Mouse (Mus musculus): Measurements from ENCODE around the gene Pknox2.

The Pknox2 gene

DNA sequence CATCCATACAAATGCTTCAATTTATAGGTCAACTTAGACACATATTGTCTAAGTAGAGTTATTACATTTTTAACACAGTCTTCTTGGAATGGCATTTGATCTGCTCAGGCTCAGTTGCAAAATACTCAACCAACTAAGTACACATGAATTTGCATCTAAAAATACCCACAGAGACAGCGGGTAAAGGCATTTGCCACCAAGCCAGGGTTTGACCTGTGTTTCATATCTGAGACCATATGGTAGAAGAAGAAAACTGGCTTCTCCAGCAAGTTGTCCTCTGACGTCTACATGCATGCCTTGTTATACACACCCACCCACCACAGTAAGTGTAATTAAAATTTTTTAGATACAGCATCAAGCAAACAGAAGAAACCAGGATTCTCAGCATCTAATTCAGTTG lies 273.4 kb downstream of the Pknox2 start:
- no peak for DNase-seq

DNA sequence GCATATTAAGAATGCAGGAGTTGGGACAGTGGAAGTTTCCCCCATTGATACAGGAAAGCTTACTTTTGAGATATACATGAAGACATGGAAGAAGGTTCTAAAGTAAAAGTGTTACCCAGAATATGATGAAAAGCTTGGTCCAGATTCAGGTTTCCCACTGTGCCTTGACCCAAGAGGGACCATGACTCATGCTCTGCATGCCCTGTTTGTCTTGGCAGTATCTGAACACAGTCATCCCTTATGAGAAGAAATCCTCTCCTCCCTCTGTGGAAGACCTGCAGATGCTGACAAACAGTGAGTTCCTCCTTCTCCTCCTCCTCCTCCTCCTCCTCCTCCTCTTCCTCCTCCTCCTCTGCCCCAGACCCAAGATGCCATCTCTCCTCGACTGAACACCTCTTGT lies 276.9 kb downstream of the Pknox2 start:
- DNase-seq, result no peak

- DNase-seq, result no peak
Measured at GRCm38 (mm10) chr9:36868662-36869061, 278.5 kb downstream of the Pknox2 start.

DNA sequence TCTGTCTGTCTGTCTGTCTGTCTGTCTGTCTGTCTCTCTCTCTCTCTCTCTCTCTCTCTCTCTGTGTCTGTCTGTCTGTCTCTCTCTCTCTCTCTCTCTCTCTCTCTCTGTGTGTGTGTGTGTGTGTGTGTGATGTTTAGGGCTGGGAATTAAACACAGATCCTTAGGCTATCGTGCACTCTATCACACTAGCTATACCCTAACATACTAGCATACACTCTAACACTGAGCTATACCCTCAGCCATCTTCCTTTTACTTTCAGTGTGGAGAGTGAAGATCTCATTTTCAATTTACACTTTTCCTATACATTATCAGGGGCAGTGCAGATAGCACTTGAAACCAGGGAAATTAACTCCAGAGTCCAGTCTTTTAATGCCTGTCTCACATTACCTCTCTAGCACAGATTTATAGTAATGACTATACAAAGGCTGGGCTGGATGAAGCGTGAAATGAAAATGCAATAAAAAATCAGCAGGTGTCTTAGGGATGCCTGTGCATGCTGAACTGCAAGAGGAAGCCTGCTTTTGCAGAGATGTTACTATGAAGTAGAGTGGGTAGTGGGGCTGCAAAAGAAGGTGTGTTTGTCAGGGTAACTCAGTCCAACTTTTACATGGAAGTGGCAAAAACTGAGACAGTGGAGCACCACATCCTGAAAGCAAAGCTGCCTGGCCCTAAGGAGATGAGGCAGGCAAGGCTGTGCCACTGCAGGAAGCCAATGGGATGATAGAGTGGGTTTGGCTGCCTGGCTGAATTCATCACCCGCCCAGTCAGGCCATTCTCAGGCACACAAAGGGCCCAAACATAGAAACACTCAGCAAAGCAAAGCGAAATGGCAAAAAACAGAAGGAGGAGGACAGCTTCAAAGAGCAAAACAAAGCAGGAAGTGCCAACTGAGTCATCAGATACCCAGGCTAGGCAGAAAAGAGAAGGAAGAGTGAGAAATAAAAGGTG lies 282.1 kb downstream of the Pknox2 start:
- no peak for DNase-seq

DNA sequence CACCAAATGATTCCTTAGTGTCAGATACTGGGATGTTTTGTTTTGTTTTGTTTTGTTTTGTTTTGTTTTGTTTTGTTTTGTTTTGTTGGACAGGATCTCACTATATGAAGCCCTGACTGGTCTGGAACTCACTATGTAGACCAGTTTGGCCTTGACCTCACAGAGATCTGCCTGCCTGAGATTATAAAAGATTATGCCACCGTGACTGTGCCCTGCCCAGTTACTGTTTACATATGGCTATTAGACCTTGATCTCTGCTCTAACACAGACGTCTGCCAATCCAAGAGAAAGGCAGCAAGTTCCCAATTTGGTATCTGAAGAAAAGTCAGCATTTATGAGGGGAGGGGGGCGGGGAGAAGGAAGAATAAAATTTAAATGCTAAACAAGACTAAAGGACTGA lies 283.5 kb downstream of the Pknox2 start:
- no peak for DNase-seq

DNA sequence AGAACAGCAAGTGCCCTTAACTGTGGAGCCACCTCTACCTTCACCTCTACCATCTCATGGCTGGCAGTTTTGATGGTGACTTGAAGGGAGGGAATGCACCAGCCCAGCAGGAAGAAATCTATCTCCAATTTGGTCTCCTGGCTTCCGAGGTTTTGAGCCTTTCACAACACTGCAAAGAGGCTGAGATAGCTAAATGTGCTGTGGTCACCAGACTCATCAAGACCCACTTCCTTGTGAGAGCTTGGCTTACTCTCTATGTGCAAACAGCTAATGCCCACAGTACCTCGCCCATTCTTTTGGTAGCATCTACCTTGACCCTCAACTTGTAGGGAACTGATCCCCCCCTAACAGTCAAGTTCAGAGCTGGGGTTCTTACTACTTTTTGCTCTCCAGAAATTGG lies 284.6 kb downstream of the Pknox2 start:
- DNase-seq, result no peak

- DNase-seq, result no peak
Measured at GRCm38 (mm10) chr9:36858677-36859076, 288.5 kb downstream of the Pknox2 start.

DNA sequence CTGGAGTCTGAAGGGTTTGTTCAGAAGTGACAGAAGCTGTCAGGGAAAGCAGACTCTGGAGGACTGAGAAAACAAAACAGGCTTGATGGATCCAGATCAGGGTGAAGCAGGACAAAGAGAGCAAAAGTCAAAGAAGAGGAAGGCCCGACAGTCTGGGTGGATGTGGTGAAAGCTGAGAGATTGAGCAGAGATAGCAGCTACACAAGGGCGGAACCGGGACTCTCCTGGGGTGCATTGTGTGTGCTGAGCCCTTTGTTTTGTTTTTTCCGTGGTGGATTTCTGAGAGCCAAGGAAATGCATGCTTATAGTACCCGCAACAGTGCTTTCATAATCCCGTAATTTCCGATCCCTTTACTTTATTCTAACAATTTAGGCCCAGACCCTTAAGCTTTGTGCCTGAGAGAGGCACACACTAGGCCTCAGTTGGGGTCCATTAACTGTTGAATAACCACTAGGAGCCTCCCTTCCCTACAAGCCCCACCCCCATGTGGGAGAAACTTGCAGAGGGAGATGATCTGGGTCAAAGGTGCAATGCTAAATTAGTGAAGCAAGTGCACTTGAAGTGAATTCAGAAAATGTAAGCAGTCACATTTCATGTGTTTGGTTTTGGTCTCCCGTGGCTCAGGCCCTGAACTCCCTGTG lies 289.6 kb downstream of the Pknox2 start:
- DNase-seq, result no peak

DNA sequence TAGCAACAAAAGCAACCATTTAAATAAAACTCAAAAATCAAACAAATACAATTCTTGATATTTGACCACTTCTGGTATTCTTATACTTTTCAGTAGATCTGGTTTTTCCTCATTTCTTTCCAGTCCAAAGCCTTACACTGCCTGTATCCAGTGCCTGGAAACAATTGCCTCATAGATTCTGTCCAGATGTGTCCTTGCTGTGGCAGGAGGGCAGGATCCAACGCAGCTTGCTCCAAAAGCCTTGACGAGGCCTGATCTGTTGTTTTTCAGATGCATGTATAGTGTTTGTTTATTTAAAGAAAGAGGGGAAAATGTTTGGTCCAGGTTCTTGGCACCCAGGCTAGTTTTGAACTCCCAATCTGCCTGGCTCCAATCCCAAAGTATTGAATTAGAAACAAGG lies 290.9 kb downstream of the Pknox2 start:
- DNase-seq, result no peak

- DNase-seq, result no peak
Measured at GRCm38 (mm10) chr9:36852175-36852574, 295.0 kb downstream of the Pknox2 start.

DNA sequence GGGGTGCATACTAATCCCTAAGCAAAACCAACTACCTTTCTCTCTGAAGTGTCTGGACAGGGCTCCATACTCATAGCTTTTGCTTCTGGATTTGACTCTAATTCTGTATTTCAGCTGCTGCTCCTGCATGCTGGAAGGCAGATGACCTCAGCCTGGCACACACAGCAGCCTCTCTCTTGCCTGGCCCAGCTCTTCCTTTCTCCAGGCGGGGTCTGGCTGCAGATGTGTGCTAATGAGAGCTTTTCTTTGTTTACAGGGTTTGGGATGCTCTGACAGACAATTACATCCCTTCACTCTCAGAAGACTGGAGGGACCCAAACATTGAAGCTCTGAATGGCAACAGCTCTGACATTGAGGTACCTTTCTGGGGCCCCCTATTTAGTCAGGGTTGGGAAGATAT lies 297.1 kb downstream of the Pknox2 start:
- DNase-seq, result no peak

- no peak for DNase-seq
Measured at GRCm38 (mm10) chr9:36848661-36849060, 298.5 kb downstream of the Pknox2 start.

DNA sequence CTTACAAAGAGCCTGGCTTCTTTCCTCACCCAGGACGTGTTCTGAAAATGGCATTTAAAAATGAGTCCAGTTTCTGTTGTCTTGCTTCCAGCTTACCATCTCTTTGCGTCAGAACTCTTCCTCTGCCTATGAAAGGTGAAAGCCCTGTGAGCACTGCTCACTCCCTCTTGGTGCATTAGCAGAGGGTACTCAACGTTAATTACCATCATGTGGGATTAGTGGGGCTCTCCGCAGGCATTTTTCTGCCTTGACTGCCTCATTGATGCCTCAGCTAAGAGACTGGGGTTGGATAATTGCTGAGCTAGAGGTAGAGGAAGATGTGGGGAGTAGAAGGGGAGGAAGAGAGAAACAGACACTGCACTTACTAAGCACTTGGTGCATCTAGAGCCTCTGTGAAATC lies 300.9 kb downstream of the Pknox2 start:
- DNase-seq, result no peak
